Mouse (Mus musculus) liver, postnatal 0 days (tissue): ENCODE data around the gene Magi2. TPM values are rescaled to one million over a fixed set of nuclear protein-coding genes. Genes with fewer than 3 reads are reported as not detected.
"Not testable (repeated sequence)": the region's sequence is repeated elsewhere in the genome, so short reads cannot be mapped to it uniquely, and the experiment has no call there.

ENCODE experiments used
- ATAC-seq: fragments of 200-750 bp; cut with Nextera tagmentation; 2 replicates; pipeline ENCODE4 v1.8.0; 2017; ENCODE audit warnings: mild to moderate bottlenecking, moderate library complexity
- DNase-seq: peaks from one replicate; pipeline ENCODE4 v3.0.0-alpha.2; 2016
- H3K27ac ChIP-seq: fragments of 300-500 bp; sonication (generic); 2 replicates; pipeline ENCODE4 v1.5.1; 2014; ENCODE audit warnings: antibody characterized with exemption, moderate library complexity, mild to moderate bottlenecking, low read depth
- H3K27me3 ChIP-seq: fragments of 300-500 bp; sonication (generic); 2 replicates; pipeline ENCODE4 v1.6.1; 2014; ENCODE audit warnings: low read length, control low read depth, mixed read lengths; ENCODE audit not compliant: insufficient read depth
- H3K36me3 ChIP-seq: fragments of 300-500 bp; sonication (generic); replicated peaks from 2 replicates; pipeline ENCODE4 v1.6.1; 2014; ENCODE audit warnings: mild to moderate bottlenecking, control low read depth, low read length, moderate library complexity, mixed read lengths; ENCODE audit not compliant: insufficient read depth
- H3K4me1 ChIP-seq: fragments of 300-500 bp; sonication (generic); 2 replicates; pipeline ENCODE4 v1.6.1; 2014; ENCODE audit warnings: antibody characterized with exemption, mild to moderate bottlenecking, control low read depth; ENCODE audit not compliant: insufficient read depth
- H3K4me2 ChIP-seq: fragments of 300-500 bp; sonication (generic); 2 replicates; pipeline ENCODE4 v1.6.1; 2014; ENCODE audit warnings: low read depth, mild to moderate bottlenecking, low read length, moderate library complexity, mixed read lengths
- H3K4me3 ChIP-seq: fragments of 300-500 bp; sonication (generic); 2 replicates; pipeline ENCODE4 v1.5.1; 2014; ENCODE audit warnings: low read depth, low read length
- H3K9ac ChIP-seq: fragments of 300-500 bp; sonication (generic); replicated peaks from 2 replicates; pipeline ENCODE4 v1.6.1; 2014; ENCODE audit warnings: mild to moderate bottlenecking, moderate library complexity
- H3K9me3 ChIP-seq: fragments of 300-500 bp; sonication (generic); 2 replicates; pipeline ENCODE4 v1.6.1; 2016; ENCODE audit warnings: mild to moderate bottlenecking, control low read depth, low read length, mixed read lengths
- CTCF ChIP-seq: sonication (generic); IDR thresholded peaks from 2 replicates; pipeline ENCODE4 v1.5.1; 2016; ENCODE audit warnings: antibody characterized with exemption, low read depth
- EP300 ChIP-seq: IDR thresholded peaks from 2 replicates; pipeline ENCODE4 v1.6.1; 2016; ENCODE audit warnings: antibody characterized with exemption, low read depth, mild to moderate bottlenecking
- WGBS: fragments of 180-500 bp; shearing (Covaris S2); extraction: QIAGEN DNeasy Blood & Tissue Kit; methylation state at CpG from one replicate; pipeline ENCODE4 v1.1.7; 2014; ENCODE audit not compliant: insufficient replicate concordance; 5-methylcytosine and 5-hydroxymethylcytosine counted together
- polyA plus RNA-seq: library from polyadenylated mRNA; unstranded; fragments of >200 nt; fragmentation: Nextera tagmentation; extraction: Ambion mirVana; gene quantifications from 2 replicates; pipeline ENCODE4 v1.2.1, GENCODE M21; 2015

Gene Magi2
- polyA plus RNA-seq, 1 experiment from 2014 or later: 0.08 TPM

- no peak overlapping the region for H3K4me2 ChIP-seq
- no peaks in the 10 kb centered on the region for H3K27me3 ChIP-seq
- no peak overlapping the region for H3K4me3 ChIP-seq
- H3K36me3 ChIP-seq: no peaks in the 10 kb centered on the region
- H3K9ac ChIP-seq: no peak overlapping the region
- ATAC-seq: no peak
- 80% methylated on average over 6 of the region's 6 CpGs for WGBS
- H3K27ac ChIP-seq: no peak overlapping the region
- no peaks in the 10 kb centered on the region for H3K9me3 ChIP-seq
- no peak for TF ChIP-seq CTCF
- TF ChIP-seq EP300: no peak
- no peaks in the 10 kb centered on the region for H3K4me1 ChIP-seq
- no peak for DNase-seq
Measured at GRCm38 (mm10) chr5:20249382-20249781, 1022.5 kb downstream of the Magi2 start.

GRCm38 (mm10) chr5:20251541-20251940, 1024.7 kb downstream of the Magi2 start:
- no peak for DNase-seq
- Histone ChIP-seq H3K27me3 (no peaks in the 10 kb centered on the region), H3K9ac (no peak overlapping the region), H3K36me3 (no peaks in the 10 kb centered on the region), H3K4me3 (no peak overlapping the region), H3K4me1 (no peaks in the 10 kb centered on the region), H3K27ac (no peak overlapping the region), H3K9me3 (no peaks in the 10 kb centered on the region), H3K4me2 (no peak overlapping the region)
- no peak for ATAC-seq
- TF ChIP-seq CTCF (no peak), EP300 (no peak)
- 74% methylated on average over 6 of the region's 6 CpGs for WGBS

GRCm38 (mm10) chr5:20256150-20256868, 1029.5 kb downstream of the Magi2 start:
- no peak for TF ChIP-seq CTCF
- TF ChIP-seq EP300: no peak
- Histone ChIP-seq H3K4me1 (0 out of 2 replicates have a peak, but pooled peaks cover 6% of the 10 kb centered on the region), H3K27ac (peak overlapping the region; percentile 51), H3K4me2 (0 out of 2 replicates have a peak overlapping the region, but pooled peaks have one; percentile 4), H3K27me3 (no peaks in the 10 kb centered on the region), H3K36me3 (no peaks in the 10 kb centered on the region), H3K9me3 (no peaks in the 10 kb centered on the region), H3K9ac (no peak overlapping the region), H3K4me3 (no peak overlapping the region)
- no peak for DNase-seq
- WGBS: 59% methylated on average over 3 of the region's 3 CpGs
- ATAC-seq: peak; percentile 85

- Histone ChIP-seq H3K9me3 (no peaks in the 10 kb centered on the region), H3K9ac (no peak overlapping the region), H3K27me3 (no peaks in the 10 kb centered on the region), H3K4me1 (0 out of 2 replicates have a peak, but pooled peaks cover 6% of the 10 kb centered on the region), H3K4me3 (no peak overlapping the region), H3K4me2 (0 out of 2 replicates have a peak overlapping the region, but pooled peaks have one; percentile 4), H3K36me3 (no peaks in the 10 kb centered on the region), H3K27ac (peak overlapping the region; percentile 51)
- ATAC-seq (peak; percentile 85), DNase-seq (no peak)
- WGBS: 31% methylated on average over 2 of the region's 2 CpGs
- TF ChIP-seq EP300 (no peak), CTCF (no peak)
Measured at GRCm38 (mm10) chr5:20256933-20257332, 1030.1 kb downstream of the Magi2 start.

GRCm38 (mm10) chr5:20257419-20257818, 1030.6 kb downstream of the Magi2 start:
- no peak overlapping the region for H3K9ac ChIP-seq
- no peak for ATAC-seq
- DNase-seq: no peak
- H3K4me1 ChIP-seq: 0 out of 2 replicates have a peak, but pooled peaks cover 6% of the 10 kb centered on the region
- WGBS: 75% methylated on average over 4 of the region's 4 CpGs
- H3K9me3 ChIP-seq: no peaks in the 10 kb centered on the region
- H3K36me3 ChIP-seq: no peaks in the 10 kb centered on the region
- H3K4me2 ChIP-seq: no peak overlapping the region
- TF ChIP-seq EP300 (no peak), CTCF (no peak)
- H3K4me3 ChIP-seq: no peak overlapping the region
- no peak overlapping the region for H3K27ac ChIP-seq
- no peaks in the 10 kb centered on the region for H3K27me3 ChIP-seq

- H3K27ac ChIP-seq: no peak overlapping the region
- 72% methylated on average over 3 of the region's 3 CpGs for WGBS
- H3K4me2 ChIP-seq: no peak overlapping the region
- no peaks in the 10 kb centered on the region for H3K27me3 ChIP-seq
- H3K4me3 ChIP-seq: no peak overlapping the region
- TF ChIP-seq EP300 (no peak), CTCF (no peak)
- 0 out of 2 replicates have a peak, but pooled peaks cover 6% of the 10 kb centered on the region for H3K4me1 ChIP-seq
- ATAC-seq (no peak), DNase-seq (no peak)
- H3K9ac ChIP-seq: no peak overlapping the region
- H3K9me3 ChIP-seq: no peaks in the 10 kb centered on the region
- H3K36me3 ChIP-seq: no peaks in the 10 kb centered on the region
Measured at GRCm38 (mm10) chr5:20259719-20260118, 1032.9 kb downstream of the Magi2 start.

- not testable (repeated sequence) for H3K9me3 ChIP-seq, H3K36me3 ChIP-seq, H3K4me1 ChIP-seq, H3K4me2 ChIP-seq, H3K27ac ChIP-seq, H3K9ac ChIP-seq, H3K27me3 ChIP-seq, ATAC-seq, H3K4me3 ChIP-seq, DNase-seq
- 83% methylated on average over 1 of the region's 1 CpGs for WGBS
Measured at GRCm38 (mm10) chr5:20272680-20273079, 1045.8 kb downstream of the Magi2 start.
